Mouse (Mus musculus): ENCODE measurements at regions not wholly inside any gene's neighbourhood (a gene's known extent, or its start where the extent isn't known, plus 50 kb on each side); places are given as distances from the start of the nearest gene placed in this dataset.

- ATAC-seq (replicated peaks; ENCODE audit: low FRiP score, low TSS enrichment, low read depth) (no peak), DNase-seq (ENCODE audit: low spot score) (no peak)
- H3K4me1 ChIP-seq (replicated peaks; ENCODE audit: control insufficient read depth, insufficient read depth, low read length) = no peaks in the 10 kb centered on the region
- no peak overlapping the region for H3K4me3 ChIP-seq (ENCODE audit: low read depth, low read length)
- H3K27ac ChIP-seq (ENCODE audit: low read depth) = no peak overlapping the region
- no peaks in the 10 kb centered on the region for H3K27me3 ChIP-seq (replicated peaks; ENCODE audit: control insufficient read depth, insufficient read depth, low read length)
- H3K4me2 ChIP-seq (ENCODE audit: low read length) = no peak overlapping the region
- no peaks in the 10 kb centered on the region for H3K9me3 ChIP-seq (ENCODE audit: control insufficient read depth, low read length)
- H3K36me3 ChIP-seq (ENCODE audit: control insufficient read depth, insufficient read depth, low read length) = no peaks in the 10 kb centered on the region
- H3K9ac ChIP-seq (ENCODE audit: low read length) = no peak overlapping the region
Measured at GRCm38 (mm10) chr1:94318029-94318428, 265.7 kb upstream of the Pdcd1 start.

- H3K4me2 ChIP-seq (ENCODE audit: low read length) = no peak overlapping the region
- H3K27me3 ChIP-seq (replicated peaks; ENCODE audit: control insufficient read depth, insufficient read depth, low read length) = no peaks in the 10 kb centered on the region
- no peaks in the 10 kb centered on the region for H3K36me3 ChIP-seq (ENCODE audit: control insufficient read depth, insufficient read depth, low read length)
- H3K9ac ChIP-seq (ENCODE audit: low read length) = no peak overlapping the region
- WGBS = 88% methylated on average over 1 of the region's 1 CpGs
- H3K27ac ChIP-seq (ENCODE audit: low read depth) = no peak overlapping the region
- no peak overlapping the region for H3K4me3 ChIP-seq (ENCODE audit: low read depth, low read length)
- H3K4me1 ChIP-seq (replicated peaks; ENCODE audit: control insufficient read depth, insufficient read depth, low read length) = no peaks in the 10 kb centered on the region
- no peak for DNase-seq (ENCODE audit: low spot score)
- H3K9me3 ChIP-seq (ENCODE audit: control insufficient read depth, low read length) = no peaks in the 10 kb centered on the region
- no peak for ATAC-seq (replicated peaks; ENCODE audit: low FRiP score, low TSS enrichment, low read depth)
Measured at GRCm38 (mm10) chr1:94298395-94298794, 246.0 kb upstream of the Pdcd1 start.

GRCm38 (mm10) chr1:94272569-94272968 is 220.2 kb upstream of the Pdcd1 start:
- Histone ChIP-seq H3K4me2 (ENCODE audit: low read length) (no peak overlapping the region), H3K4me3 (ENCODE audit: low read depth, low read length) (no peak overlapping the region), H3K27me3 (replicated peaks; ENCODE audit: control insufficient read depth, insufficient read depth, low read length) (no peaks in the 10 kb centered on the region), H3K9ac (ENCODE audit: low read length) (no peak overlapping the region), H3K9me3 (ENCODE audit: control insufficient read depth, low read length) (no peaks in the 10 kb centered on the region), H3K36me3 (ENCODE audit: control insufficient read depth, insufficient read depth, low read length) (no peaks in the 10 kb centered on the region), H3K27ac (ENCODE audit: low read depth) (no peak overlapping the region), H3K4me1 (replicated peaks; ENCODE audit: control insufficient read depth, insufficient read depth, low read length) (peaks cover 5% of the 10 kb centered on the region; the same call in 1 of the 2 replicates)
- WGBS = 90% methylated on average over 4 of the region's 4 CpGs
- DNase-seq (ENCODE audit: low spot score) (no peak), ATAC-seq (replicated peaks; ENCODE audit: low FRiP score, low TSS enrichment, low read depth) (no peak)

GRCm38 (mm10) chr1:94263313-94263712 is 211.0 kb upstream of the Pdcd1 start:
- ATAC-seq (replicated peaks; ENCODE audit: low FRiP score, low TSS enrichment, low read depth) (no peak), DNase-seq (ENCODE audit: low spot score) (no peak)
- Histone ChIP-seq H3K4me2 (ENCODE audit: low read length) (no peak overlapping the region), H3K4me3 (ENCODE audit: low read depth, low read length) (no peak overlapping the region), H3K9ac (ENCODE audit: low read length) (no peak overlapping the region), H3K4me1 (replicated peaks; ENCODE audit: control insufficient read depth, insufficient read depth, low read length) (no peaks in the 10 kb centered on the region), H3K27ac (ENCODE audit: low read depth) (no peak overlapping the region), H3K27me3 (replicated peaks; ENCODE audit: control insufficient read depth, insufficient read depth, low read length) (no peaks in the 10 kb centered on the region), H3K9me3 (ENCODE audit: control insufficient read depth, low read length) (no peaks in the 10 kb centered on the region), H3K36me3 (ENCODE audit: control insufficient read depth, insufficient read depth, low read length) (no peaks in the 10 kb centered on the region)
- WGBS = 65% methylated on average over 8 of the region's 8 CpGs

- ATAC-seq (replicated peaks; ENCODE audit: low FRiP score, low TSS enrichment, low read depth) (no peak), DNase-seq (ENCODE audit: low spot score) (no peak)
- Histone ChIP-seq H3K9ac (ENCODE audit: low read length) (no peak overlapping the region), H3K36me3 (ENCODE audit: control insufficient read depth, insufficient read depth, low read length) (no peaks in the 10 kb centered on the region), H3K4me2 (ENCODE audit: low read length) (no peak overlapping the region), H3K27ac (ENCODE audit: low read depth) (no peak overlapping the region), H3K4me3 (ENCODE audit: low read depth, low read length) (no peak overlapping the region), H3K4me1 (replicated peaks; ENCODE audit: control insufficient read depth, insufficient read depth, low read length) (no peaks in the 10 kb centered on the region), H3K27me3 (replicated peaks; ENCODE audit: control insufficient read depth, insufficient read depth, low read length) (no peaks in the 10 kb centered on the region), H3K9me3 (ENCODE audit: control insufficient read depth, low read length) (no peaks in the 10 kb centered on the region)
- 67% methylated on average over 1 of the region's 1 CpGs for WGBS
Measured at GRCm38 (mm10) chr1:94235426-94235825, 183.1 kb upstream of the Pdcd1 start.

- Histone ChIP-seq H3K27me3 (replicated peaks; ENCODE audit: control insufficient read depth, insufficient read depth, low read length) (no peaks in the 10 kb centered on the region), H3K9me3 (ENCODE audit: control insufficient read depth, low read length) (no peaks in the 10 kb centered on the region), H3K9ac (ENCODE audit: low read length) (no peak overlapping the region), H3K27ac (ENCODE audit: low read depth) (no peak overlapping the region), H3K4me2 (ENCODE audit: low read length) (no peak overlapping the region), H3K36me3 (ENCODE audit: control insufficient read depth, insufficient read depth, low read length) (no peaks in the 10 kb centered on the region), H3K4me3 (ENCODE audit: low read depth, low read length) (no peak overlapping the region), H3K4me1 (replicated peaks; ENCODE audit: control insufficient read depth, insufficient read depth, low read length) (no peaks in the 10 kb centered on the region; the same call in 1 of the 2 replicates)
- DNase-seq (ENCODE audit: low spot score) = no peak
- ATAC-seq (replicated peaks; ENCODE audit: low FRiP score, low TSS enrichment, low read depth) = peak; percentile 55; the same call in 1 of the 2 replicates
- 26% methylated on average over 3 of the region's 3 CpGs for WGBS
Measured at GRCm38 (mm10) chr1:94221006-94221405, 168.7 kb upstream of the Pdcd1 start.

GRCm38 (mm10) chr1:94217407-94217806 is 165.1 kb upstream of the Pdcd1 start:
- ATAC-seq (replicated peaks; ENCODE audit: low FRiP score, low TSS enrichment, low read depth) = no peak
- H3K36me3 ChIP-seq (ENCODE audit: control insufficient read depth, insufficient read depth, low read length) = no peaks in the 10 kb centered on the region
- H3K9ac ChIP-seq (ENCODE audit: low read length) = no peak overlapping the region
- WGBS = 71% methylated on average over 2 of the region's 2 CpGs
- H3K27me3 ChIP-seq (replicated peaks; ENCODE audit: control insufficient read depth, insufficient read depth, low read length) = no peaks in the 10 kb centered on the region
- DNase-seq (ENCODE audit: low spot score) = no peak
- no peak overlapping the region for H3K4me3 ChIP-seq (ENCODE audit: low read depth, low read length)
- no peaks in the 10 kb centered on the region; the same call in 1 of the 2 replicates for H3K4me1 ChIP-seq (replicated peaks; ENCODE audit: control insufficient read depth, insufficient read depth, low read length)
- H3K4me2 ChIP-seq (ENCODE audit: low read length) = no peak overlapping the region
- no peaks in the 10 kb centered on the region for H3K9me3 ChIP-seq (ENCODE audit: control insufficient read depth, low read length)
- H3K27ac ChIP-seq (ENCODE audit: low read depth) = no peak overlapping the region

- Histone ChIP-seq H3K4me3 (ENCODE audit: low read depth, low read length) (no peak overlapping the region), H3K4me1 (replicated peaks; ENCODE audit: control insufficient read depth, insufficient read depth, low read length) (no peaks in the 10 kb centered on the region), H3K27ac (ENCODE audit: low read depth) (no peak overlapping the region), H3K9ac (ENCODE audit: low read length) (no peak overlapping the region), H3K4me2 (ENCODE audit: low read length) (no peak overlapping the region), H3K36me3 (ENCODE audit: control insufficient read depth, insufficient read depth, low read length) (no peaks in the 10 kb centered on the region), H3K27me3 (replicated peaks; ENCODE audit: control insufficient read depth, insufficient read depth, low read length) (no peaks in the 10 kb centered on the region), H3K9me3 (ENCODE audit: control insufficient read depth, low read length) (no peaks in the 10 kb centered on the region)
- 81% methylated on average over 4 of the region's 4 CpGs for WGBS
- DNase-seq (ENCODE audit: low spot score) (no peak), ATAC-seq (replicated peaks; ENCODE audit: low FRiP score, low TSS enrichment, low read depth) (no peak)
Measured at GRCm38 (mm10) chr1:94208929-94209328, 156.6 kb upstream of the Pdcd1 start.

- WGBS = 86% methylated on average over 7 of the region's 7 CpGs
- no peaks in the 10 kb centered on the region for H3K4me1 ChIP-seq (replicated peaks; ENCODE audit: control insufficient read depth, insufficient read depth, low read length)
- H3K9me3 ChIP-seq (ENCODE audit: control insufficient read depth, low read length) = no peaks in the 10 kb centered on the region
- ATAC-seq (replicated peaks; ENCODE audit: low FRiP score, low TSS enrichment, low read depth) (no peak), DNase-seq (ENCODE audit: low spot score) (no peak)
- no peaks in the 10 kb centered on the region for H3K36me3 ChIP-seq (ENCODE audit: control insufficient read depth, insufficient read depth, low read length)
- no peak overlapping the region for H3K27ac ChIP-seq (ENCODE audit: low read depth)
- no peak overlapping the region for H3K9ac ChIP-seq (ENCODE audit: low read length)
- H3K4me3 ChIP-seq (ENCODE audit: low read depth, low read length) = no peak overlapping the region
- no peaks in the 10 kb centered on the region for H3K27me3 ChIP-seq (replicated peaks; ENCODE audit: control insufficient read depth, insufficient read depth, low read length)
- no peak overlapping the region for H3K4me2 ChIP-seq (ENCODE audit: low read length)
Measured at GRCm38 (mm10) chr1:94207859-94208258, 155.5 kb upstream of the Pdcd1 start.
